Mouse (Mus musculus): ENCODE data around the gene Pcsk6. TPM values are rescaled to one million over a fixed set of nuclear protein-coding genes. Genes with fewer than 3 reads are reported as not detected.

Pcsk6 gene
- not detected for polyA plus RNA-seq (2017; shearing (Covaris generic))

DNA sequence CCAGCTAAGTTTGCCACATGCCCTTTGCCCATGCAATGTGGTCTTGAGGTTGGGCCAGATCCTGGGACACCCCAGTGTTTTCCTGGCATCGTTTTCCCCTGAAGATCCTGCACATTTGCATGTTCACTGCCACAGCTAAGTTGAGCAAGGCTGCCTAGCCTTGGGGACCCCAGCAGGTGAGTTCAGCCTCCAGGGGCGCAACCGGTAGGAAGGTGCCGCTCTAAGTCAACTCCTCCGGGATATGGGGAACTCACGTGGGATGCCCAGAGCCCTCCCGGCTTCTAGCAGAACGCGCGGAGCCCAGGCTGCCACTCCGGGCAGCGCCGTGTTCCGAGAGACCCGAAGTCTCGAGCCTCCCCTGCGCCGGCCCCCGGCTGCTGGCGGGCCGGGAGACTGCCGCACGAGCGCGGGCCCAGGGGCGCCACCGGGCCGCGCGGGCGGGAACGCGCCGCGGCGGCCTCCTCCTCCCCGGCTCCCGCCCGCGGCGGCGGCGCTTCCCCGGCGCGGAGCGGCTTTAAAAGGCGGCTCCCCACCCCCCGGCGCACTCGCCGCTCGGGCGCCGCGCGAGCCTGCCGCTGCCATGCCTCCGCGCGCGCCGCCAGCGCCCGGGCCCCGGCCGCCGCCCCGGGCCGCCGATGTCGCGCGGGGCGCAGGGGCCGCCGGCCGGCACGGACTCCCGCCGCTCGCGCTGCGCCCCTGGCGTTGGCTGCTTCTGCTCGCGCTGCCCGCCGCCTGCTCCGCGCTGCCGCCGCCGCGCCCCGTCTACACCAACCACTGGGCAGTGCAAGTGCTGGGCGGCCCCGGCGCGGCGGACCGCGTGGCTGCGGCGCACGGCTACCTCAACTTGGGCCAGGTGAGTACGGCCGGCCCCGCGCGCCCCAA lies at the start of gene Pcsk6:
Pcsk6 (plus strand) TSS at position 144 of the 882 bp plus-strand sequence.

GRCm38 (mm10) chr7:66043552-66044459 lies 182.3 kb downstream of the Pcsk6 start, which contains the start of gene Gm45213:
Gene Gm45213 (plus strand): TSS chr7:66043602.

DNA sequence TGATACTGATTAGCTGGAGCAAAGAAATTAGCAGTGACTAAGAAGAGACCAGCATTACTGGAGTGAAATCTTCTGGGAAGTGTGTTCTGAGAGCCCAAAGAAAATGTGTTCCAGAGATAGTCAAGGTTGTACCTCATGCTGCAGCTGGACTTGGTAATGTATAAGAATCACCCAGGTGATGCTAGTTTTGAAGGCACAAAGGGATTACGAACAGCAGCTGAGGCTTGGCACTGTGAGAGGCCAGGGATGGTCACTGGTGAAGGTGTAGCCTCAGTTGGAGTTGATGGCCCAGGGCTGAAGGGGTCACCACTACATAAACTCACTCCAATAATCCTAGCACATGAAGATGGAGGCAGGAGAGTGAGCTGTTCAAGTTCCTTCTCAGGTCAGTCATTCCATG lies 197.2 kb downstream of the Pcsk6 start, which contains the start of gene Snrpa1:
Snrpa1 (plus strand) TSS at position 301 of the 400 bp plus-strand sequence.

GRCm38 (mm10) chr7:66079364-66080230 lies 218.1 kb downstream of the Pcsk6 start, which contains the start of gene Selenos:
Gene Selenos (plus strand): TSS chr7:66079649.

Other genes starting within 250 kb of the Pcsk6 start
- gene Tarsl2, start 216.8 kb upstream of the Pcsk6 start, polyA plus RNA-seq (2017; shearing (Covaris generic)), result 7.1 TPM
- gene Tm2d3, start 170.6 kb upstream of the Pcsk6 start, polyA plus RNA-seq (2017; shearing (Covaris generic)), result 93.3 TPM
- gene Gm45213, start 181.9 kb downstream of the Pcsk6 start, polyA plus RNA-seq (2017; shearing (Covaris generic)), result not detected
- 122 TPM for gene Snrpa1, start 197.3 kb downstream of the Pcsk6 start, polyA plus RNA-seq (2017; shearing (Covaris generic))
- gene Selenos, start 217.9 kb downstream of the Pcsk6 start, polyA plus RNA-seq (2017; shearing (Covaris generic)), result 130 TPM
- 10.1 TPM for gene Chsy1, start 247.8 kb downstream of the Pcsk6 start, polyA plus RNA-seq (2017; shearing (Covaris generic))

Data from CD4-positive, CD25-positive, alpha-beta regulatory T cell (primary cell).